Mouse (Mus musculus): ENCODE measurements around the gene Lmcd1.

DNA sequence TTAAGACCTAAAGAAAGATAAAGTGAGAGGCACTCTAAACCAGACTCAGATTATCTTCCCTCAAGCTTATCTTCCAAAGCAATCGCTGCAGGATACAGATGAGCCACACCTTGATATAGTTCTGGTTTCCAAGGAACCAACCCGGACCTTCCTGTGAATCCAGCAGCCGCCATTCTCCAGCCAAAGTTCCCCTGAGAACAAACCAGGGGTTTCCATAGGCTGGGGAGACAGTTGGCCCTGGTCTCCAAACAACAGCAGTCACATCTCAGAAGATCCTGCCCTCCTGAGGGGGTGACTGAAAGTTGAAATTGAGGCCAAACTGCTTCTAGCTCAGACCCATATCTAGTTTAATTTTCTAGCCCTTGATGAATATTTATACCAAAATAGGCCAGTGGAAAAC, 14.7 kb downstream of the Lmcd1 start:
- no peak for TF ChIP-seq CTCF (IDR thresholded peaks at IDR 0.05; ENCODE audit: borderline replicate concordance, extremely low read depth, insufficient read depth, insufficient read length)
- no peak for TF ChIP-seq POLR2A (IDR thresholded peaks at IDR 0.05; ENCODE audit: borderline replicate concordance, extremely low read depth, insufficient read depth, insufficient read length, poor library complexity, severe bottlenecking)

Measured in brain, embryonic 14.5 days (tissue).